Comparison of ENCODE assay signal across 28 mouse cellular contexts in genomic region chr13:45052805-45053204, GRCm38 (mm10). TPM values are rescaled to one million over a fixed set of nuclear protein-coding genes. Genes with fewer than 3 reads are reported as not detected.
A peak's percentile ranks its signal among the peaks of the same experiment; 100 is the strongest.
DNase-seq lines count a peak whose midpoint lies in the region; ATAC-seq lines count a peak whose summit lies in the region.
"Had no signal": no experiment of that assay in that cellular context is flagged by ENCODE, and none has a peak within 500 bp of the region (broad histone marks: within the 10 kb centered on the region; RNA-seq: fewer than 3 reads in every experiment).

No protein-coding gene starts in this region.

- no peaks in the 10 kb centered on the region for H3K27me3 ChIP-seq in forebrain, embryonic 14.5 days (replicated peaks; ENCODE audit: control insufficient read depth, insufficient read depth, low read length)
- no peaks in the 10 kb centered on the region for H3K27me3 ChIP-seq in forebrain, embryonic 11.5 days (ENCODE audit: control insufficient read depth, insufficient read depth, low read length)
- H3K27me3 ChIP-seq in forebrain, embryonic 16.5 days (replicated peaks; ENCODE audit: control insufficient read depth, insufficient read depth, low read length), result no peaks in the 10 kb centered on the region
- no peaks in the 10 kb centered on the region for H3K27me3 ChIP-seq in forebrain, embryonic 12.5 days
- H3K27me3 ChIP-seq in heart, embryonic 13.5 days (replicated peaks), result no peaks in the 10 kb centered on the region
- H3K27me3 ChIP-seq: CH12.LX; embryonic facial prominence, embryonic 13.5 days; embryonic facial prominence, embryonic 15.5 days had no signal

- ATAC-seq in forebrain, embryonic 14.5 days, result no peak; the same call in 1 of the 2 replicates
- ATAC-seq in forebrain, embryonic 11.5 days (replicated peaks; ENCODE audit: low FRiP score), result no peak
- ATAC-seq in forebrain, embryonic 16.5 days, result peak; percentile 57
- ATAC-seq in forebrain, embryonic 12.5 days (ENCODE audit: low FRiP score), result no peak
- no peak; the same call in 1 of the 2 replicates for ATAC-seq in heart, embryonic 13.5 days (ENCODE audit: extremely low read depth, insufficient number of reproducible peaks, low FRiP score, low TSS enrichment)
- ATAC-seq: activated CD4-positive, CD25-positive, alpha-beta regulatory T cell, adult 4 months; CD4-positive, CD25-positive, alpha-beta regulatory T cell, adult 4 months; Patski had no signal

- DNase-seq in forebrain, embryonic 14.5 days (ENCODE audit: low spot score), result peak; percentile 27
- no peak for DNase-seq in forebrain, embryonic 11.5 days (ENCODE audit: low spot score)
- DNase-seq in heart, adult 8-10 months (ENCODE audit: low spot score), result no peak
- peak; percentile 52 for DNase-seq in brain, adult 2 months (ENCODE audit: low read depth, low spot score)
- no peak for DNase-seq in cerebellum, postnatal 10 days
- DNase-seq: adrenal gland, adult 8-10 months; adrenal gland, postnatal 14 days; adrenal gland, postnatal 36 days; B cell, adult 2 months; cerebellum, adult 11-12 months; cerebellum, adult 2 months; cerebellum, adult 9-10 months; cerebellum, postnatal 14 days; cerebellum, postnatal 36 days; embryo, embryonic 11 days had no signal

- no peak overlapping the region for H3K4me3 ChIP-seq in forebrain, embryonic 14.5 days (ENCODE audit: low read depth, low read length)
- H3K4me3 ChIP-seq in forebrain, embryonic 11.5 days (ENCODE audit: low read depth, low read length), result no peak overlapping the region
- no peak overlapping the region for H3K4me3 ChIP-seq in forebrain, embryonic 16.5 days (replicated peaks; ENCODE audit: low read length)
- no peak overlapping the region for H3K4me3 ChIP-seq in forebrain, embryonic 12.5 days (replicated peaks)
- no peak overlapping the region for H3K4me3 ChIP-seq in heart, embryonic 13.5 days
- H3K4me3 ChIP-seq: embryonic facial prominence, embryonic 13.5 days; embryonic facial prominence, embryonic 15.5 days; erythroblast, embryonic 14.5 days had no signal

- WGBS in forebrain, embryonic 14.5 days, result 72% methylated on average over 7 of the region's 7 CpGs
- 83% methylated on average over 7 of the region's 7 CpGs for WGBS in forebrain, embryonic 11.5 days
- WGBS in forebrain, embryonic 16.5 days, result 64% methylated on average over 7 of the region's 7 CpGs
- WGBS in forebrain, embryonic 12.5 days, result 81% methylated on average over 7 of the region's 7 CpGs
- WGBS in heart, embryonic 13.5 days, result 24% methylated on average over 7 of the region's 7 CpGs

- no peaks in the 10 kb centered on the region for H3K9me3 ChIP-seq in forebrain, embryonic 14.5 days (replicated peaks; ENCODE audit: control insufficient read depth, low read length)
- H3K9me3 ChIP-seq in forebrain, embryonic 11.5 days (ENCODE audit: control insufficient read depth, low read length), result no peaks in the 10 kb centered on the region
- no peaks in the 10 kb centered on the region for H3K9me3 ChIP-seq in forebrain, embryonic 16.5 days (ENCODE audit: control insufficient read depth, low read length)
- H3K9me3 ChIP-seq in forebrain, embryonic 12.5 days, result no peaks in the 10 kb centered on the region
- H3K9me3 ChIP-seq in heart, embryonic 13.5 days, result no peaks in the 10 kb centered on the region
- H3K9me3 ChIP-seq: embryonic facial prominence, embryonic 13.5 days; embryonic facial prominence, embryonic 15.5 days; G1E had no signal

- no peak overlapping the region for H3K27ac ChIP-seq in forebrain, embryonic 14.5 days (ENCODE audit: low read depth, low read length)
- H3K27ac ChIP-seq in forebrain, embryonic 11.5 days (ENCODE audit: low read depth, low read length), result no peak overlapping the region
- H3K27ac ChIP-seq in forebrain, embryonic 16.5 days (ENCODE audit: low read length), result no peak overlapping the region
- no peak overlapping the region for H3K27ac ChIP-seq in forebrain, embryonic 12.5 days
- H3K27ac ChIP-seq in heart, embryonic 13.5 days (replicated peaks), result 0 out of 2 replicates have a peak overlapping the region, but pooled peaks have one; percentile 12
- H3K27ac ChIP-seq: embryonic facial prominence, embryonic 13.5 days; embryonic facial prominence, embryonic 15.5 days had no signal

- H3K4me1 ChIP-seq in forebrain, embryonic 14.5 days (ENCODE audit: control insufficient read depth, insufficient read depth, low read length), result no peaks in the 10 kb centered on the region; the same call in 1 of the 2 replicates
- H3K4me1 ChIP-seq in forebrain, embryonic 11.5 days (replicated peaks; ENCODE audit: control insufficient read depth, insufficient read depth, low read length), result no peaks in the 10 kb centered on the region
- peaks cover 7% of the 10 kb centered on the region; the same call in 1 of the 2 replicates for H3K4me1 ChIP-seq in forebrain, embryonic 16.5 days (replicated peaks; ENCODE audit: control insufficient read depth, insufficient read depth, low read length)
- no peaks in the 10 kb centered on the region for H3K4me1 ChIP-seq in forebrain, embryonic 12.5 days
- H3K4me1 ChIP-seq in heart, embryonic 13.5 days, result peaks cover 5% of the 10 kb centered on the region; the same call in 1 of the 2 replicates
- H3K4me1 ChIP-seq: embryonic facial prominence, embryonic 13.5 days; embryonic facial prominence, embryonic 15.5 days had no signal

- H3K4me2 ChIP-seq in forebrain, embryonic 14.5 days (ENCODE audit: low read length), result no peak overlapping the region
- no peak overlapping the region for H3K4me2 ChIP-seq in forebrain, embryonic 11.5 days (ENCODE audit: low read depth, low read length, severe bottlenecking)
- H3K4me2 ChIP-seq in forebrain, embryonic 16.5 days (ENCODE audit: low read length), result no peak overlapping the region
- H3K4me2 ChIP-seq in forebrain, embryonic 12.5 days, result no peak overlapping the region
- H3K4me2 ChIP-seq in heart, embryonic 13.5 days, result no peak overlapping the region; the same call in 1 of the 2 replicates
- H3K4me2 ChIP-seq: embryonic facial prominence, embryonic 13.5 days; embryonic facial prominence, embryonic 15.5 days had no signal

- H3K9ac ChIP-seq in forebrain, embryonic 14.5 days (ENCODE audit: low read length), result no peak overlapping the region
- no peak overlapping the region for H3K9ac ChIP-seq in forebrain, embryonic 11.5 days (ENCODE audit: low read length)
- no peak overlapping the region for H3K9ac ChIP-seq in forebrain, embryonic 16.5 days (replicated peaks; ENCODE audit: low read depth, low read length)
- H3K9ac ChIP-seq in forebrain, embryonic 12.5 days, result no peak overlapping the region
- no peak overlapping the region for H3K9ac ChIP-seq in heart, embryonic 13.5 days
- H3K9ac ChIP-seq: embryonic facial prominence, embryonic 13.5 days; embryonic facial prominence, embryonic 15.5 days had no signal

- H3K36me3 ChIP-seq in forebrain, embryonic 14.5 days (ENCODE audit: control insufficient read depth, insufficient read depth, low read length), result no peaks in the 10 kb centered on the region
- H3K36me3 ChIP-seq in forebrain, embryonic 11.5 days (ENCODE audit: control insufficient read depth, insufficient read depth, low read length), result no peaks in the 10 kb centered on the region
- no peaks in the 10 kb centered on the region for H3K36me3 ChIP-seq in forebrain, embryonic 16.5 days (ENCODE audit: control insufficient read depth, insufficient read depth)
- no peaks in the 10 kb centered on the region for H3K36me3 ChIP-seq in forebrain, embryonic 12.5 days (replicated peaks)
- H3K36me3 ChIP-seq in heart, embryonic 13.5 days, result no peaks in the 10 kb centered on the region
- H3K36me3 ChIP-seq: embryonic facial prominence, embryonic 13.5 days; embryonic facial prominence, embryonic 15.5 days; G1E had no signal

RNA-seq across cellular contexts. Expression of gene Gm9817, which starts 25.7 kb away (rescaled TPM):
- 0.08 TPM in 1 of 2 replicates, not detected in the other for polyA plus RNA-seq in forebrain, embryonic 14.5 days (2014; fragmentation: Nextera tagmentation; extraction: Ambion mirVana)
- not detected in 2 replicates for polyA plus RNA-seq in forebrain, embryonic 11.5 days (2014; fragmentation: Nextera tagmentation; extraction: Ambion mirVana)
- polyA plus RNA-seq in forebrain, embryonic 16.5 days (2015; fragmentation: Nextera tagmentation; extraction: Ambion mirVana), result not detected in 2 replicates
- not detected in 2 replicates for polyA plus RNA-seq in forebrain, embryonic 12.5 days (2016; fragmentation: Nextera tagmentation; extraction: Ambion mirVana)
- polyA plus RNA-seq in heart, embryonic 13.5 days (2015; fragmentation: Nextera tagmentation; extraction: Ambion mirVana), result 0.12 and 0.15 TPM in 2 replicates
- total RNA-seq in heart, adult 8-10 months (2022), result under 1 TPM; 0.11 to 0.17 (median 0.14) TPM
- total RNA-seq: adrenal gland, postnatal 14 days; CH12.LX; common myeloid progenitor, adult 5-6 weeks had no signal
- polyA plus RNA-seq: cerebellum, adult 2 months; embryonic facial prominence, embryonic 11.5 days; embryonic facial prominence, embryonic 13.5 days; erythroblast, embryonic 14.5 days; Patski had no signal

RNA-seq across cellular contexts. Expression of gene Dtnbp1, which starts 50.9 kb away (rescaled TPM):
- polyA plus RNA-seq in forebrain, embryonic 14.5 days (2014; fragmentation: Nextera tagmentation; extraction: Ambion mirVana), result 114 and 122 TPM in 2 replicates
- polyA plus RNA-seq in forebrain, embryonic 11.5 days (2014; fragmentation: Nextera tagmentation; extraction: Ambion mirVana), result 73.3 and 87.6 TPM in 2 replicates
- 95.1 and 118 TPM in 2 replicates for polyA plus RNA-seq in forebrain, embryonic 16.5 days (2015; fragmentation: Nextera tagmentation; extraction: Ambion mirVana)
- 86.7 and 87.1 TPM in 2 replicates for polyA plus RNA-seq in forebrain, embryonic 12.5 days (2016; fragmentation: Nextera tagmentation; extraction: Ambion mirVana)
- polyA plus RNA-seq in heart, embryonic 13.5 days (2015; fragmentation: Nextera tagmentation; extraction: Ambion mirVana), result 78.2 and 88.4 TPM in 2 replicates
- 100 to 1,000 TPM; 126 to 144 (median 133) TPM for total RNA-seq in heart, adult 8-10 months (2022)

Comparison
In these comparisons a context has a peak if more than half of its experiments do, and no peak if none do; other contexts are left out.
1. DNase-seq: peak in forebrain, embryonic 14.5 days (single experiment) and brain, adult 2 months (single experiment); none in forebrain, embryonic 11.5 days (single experiment), heart, adult 8-10 months (single experiment) and cerebellum, postnatal 10 days (0 of 2).